Mouse (Mus musculus) small intestine, adult 2 months (tissue): ENCODE measurements around the gene Cln6. TPM values are rescaled to one million over a fixed set of nuclear protein-coding genes. Genes with fewer than 3 reads are reported as not detected.
A peak's percentile ranks its signal among the peaks of the same experiment; 100 is the strongest.
"Not testable (repeated sequence)": the region's sequence is repeated elsewhere in the genome, so short reads cannot be mapped to it uniquely, and the experiment has no call there.

Experiments used
- H3K27ac ChIP-seq: fragments of 200-500 bp; 2 replicates; pipeline ENCODE4 v1.5.1; 2012; ENCODE audit warnings: low read depth, low read length, control low read depth, inconsistent platforms; ENCODE audit not compliant: insufficient read depth
- H3K27me3 ChIP-seq: fragments of 200-500 bp; 2 replicates; pipeline ENCODE4 v1.6.1; 2012; ENCODE audit warnings: mild to moderate bottlenecking, moderate library complexity, low read length, inconsistent platforms; ENCODE audit not compliant: control insufficient read depth, insufficient read depth
- H3K36me3 ChIP-seq: fragments of 200-500 bp; 2 replicates; pipeline ENCODE4 v1.6.1; 2012; ENCODE audit warnings: mild to moderate bottlenecking, low read length, control low read depth, inconsistent platforms; ENCODE audit not compliant: control insufficient read depth, insufficient read depth
- H3K4me1 ChIP-seq: fragments of 200-500 bp; 2 replicates; pipeline ENCODE4 v1.6.1; 2012; ENCODE audit warnings: low read length, inconsistent platforms, mixed read lengths; ENCODE audit not compliant: control insufficient read depth, insufficient read depth, insufficient read length
- H3K4me3 ChIP-seq: fragments of 200-500 bp; 2 replicates; pipeline ENCODE4 v1.5.1; 2012; ENCODE audit warnings: low read depth, mild to moderate bottlenecking, control low read depth, inconsistent platforms, low read length, moderate library complexity
- CTCF ChIP-seq: fragments of 200-500 bp; IDR thresholded peaks from 2 replicates; pipeline ENCODE4 v1.5.1; 2012; ENCODE audit warnings: low read depth, mild to moderate bottlenecking, control low read depth, inconsistent platforms, low read length, moderate library complexity, mixed read lengths; ENCODE audit not compliant: insufficient replicate concordance, insufficient read length; ENCODE audit errors: extremely low read depth
- POLR2A ChIP-seq: fragments of 200-500 bp; IDR thresholded peaks from 2 replicates; pipeline ENCODE4 v1.6.1; 2012; ENCODE audit warnings: low read depth, mild to moderate bottlenecking, control low read depth, inconsistent platforms, low read length, moderate library complexity
- WGBS: fragments of 180-500 bp; shearing (Covaris S2); methylation state at CpG from one replicate; pipeline ENCODE4 v1.1.7; 2018; 5-methylcytosine and 5-hydroxymethylcytosine counted together
- polyA plus RNA-seq: library from polyadenylated mRNA; depleted of rRNA; stranded (reverse); fragments of >200 nt; gene quantifications from 2 replicates; pipeline ENCODE4 v1.2.3, GENCODE M21; 2012; rRNA removed

Gene Cln6
- polyA plus RNA-seq, result 25.0 and 51.2 TPM in 2 replicates

DNA sequence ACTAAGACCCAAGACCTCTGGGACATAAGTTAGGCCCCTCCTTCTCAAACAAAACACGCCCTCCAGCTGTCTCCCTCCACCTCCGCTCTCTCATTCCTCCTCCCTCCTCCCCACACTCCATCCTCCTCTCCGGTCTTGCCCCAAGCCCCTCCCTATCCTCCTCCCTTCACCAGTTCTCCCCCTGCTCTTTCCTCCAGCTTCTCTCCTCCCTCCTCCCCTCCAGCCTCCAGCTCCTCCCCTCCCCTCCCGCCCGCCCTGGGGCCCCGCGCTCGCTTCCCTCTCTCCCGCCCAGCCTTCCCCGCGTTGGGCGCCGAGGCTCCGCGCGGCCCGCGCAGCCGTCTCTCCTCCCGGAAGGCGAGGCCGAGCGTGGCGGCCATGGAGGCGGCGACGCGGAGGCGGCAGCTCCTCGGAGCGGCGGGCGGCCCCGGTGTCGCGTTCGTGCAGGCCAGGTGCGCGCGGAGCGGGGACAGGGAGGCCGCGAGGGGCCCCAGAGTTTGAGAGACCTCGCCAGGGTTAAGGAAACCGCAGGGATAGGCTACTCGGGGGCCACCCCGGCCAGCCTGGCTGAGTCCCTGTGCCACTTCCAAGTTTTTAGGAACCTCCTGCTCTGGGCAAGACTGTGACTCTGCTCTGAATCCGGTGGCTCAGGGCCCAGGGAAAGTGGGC is at the start of gene Cln6:
TSS of gene Cln6 (plus strand) at position 280 of the 666 bp plus-strand sequence.
- Histone ChIP-seq H3K4me3 (peak within 1 kb of the TSS; percentile 81), H3K36me3 (no peaks in the 10 kb centered on the region), H3K27me3 (no peaks in the 10 kb centered on the region), H3K4me1 (peaks cover 15% of the 10 kb centered on the region; the same call in 1 of the 2 replicates), H3K27ac (peak within 1 kb of the TSS; percentile 45; the same call in 1 of the 2 replicates)
- TF ChIP-seq CTCF (no peak), POLR2A (peak; percentile 39)
- WGBS, result under 1% methylated on average over 48 of the region's 48 CpGs

GRCm38 (mm10) chr9:62789856-62790255 is 48.7 kb upstream of the Cln6 start:
- no peak for TF ChIP-seq POLR2A
- TF ChIP-seq CTCF, result no peak
- Histone ChIP-seq H3K27me3 (no peaks in the 10 kb centered on the region), H3K4me3 (no peak overlapping the region), H3K27ac (no peak overlapping the region), H3K4me1 (no peaks in the 10 kb centered on the region), H3K36me3 (no peaks in the 10 kb centered on the region)
- WGBS, result 93% methylated on average over 12 of the region's 12 CpGs

DNA sequence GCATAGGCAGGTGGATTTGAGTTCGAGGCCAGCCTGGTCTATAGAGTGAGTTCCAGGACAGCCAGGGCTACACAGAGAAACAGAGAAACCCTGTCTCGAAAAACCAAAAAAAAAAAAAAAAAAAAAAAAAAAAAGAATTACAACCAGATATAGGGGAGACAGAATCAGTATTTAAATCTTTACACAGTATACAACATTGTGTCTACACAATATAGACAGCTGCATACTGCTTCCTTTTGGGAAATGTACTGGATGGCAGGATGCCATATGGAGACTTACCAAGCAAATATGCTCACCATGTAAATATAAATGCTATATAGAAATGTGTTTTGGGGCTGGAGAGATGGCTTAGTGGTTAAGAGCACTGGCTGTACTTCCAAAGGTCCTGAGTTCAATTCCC is 39.4 kb upstream of the Cln6 start:
- H3K4me3 ChIP-seq, H3K27me3 ChIP-seq, H3K27ac ChIP-seq, H3K4me1 ChIP-seq: not testable (repeated sequence)
- H3K36me3 ChIP-seq, result peaks cover 17% of the 10 kb centered on the region
- WGBS, result 84% methylated on average over 2 of the region's 2 CpGs

GRCm38 (mm10) chr9:62810095-62810494 is 28.5 kb upstream of the Cln6 start:
- TF ChIP-seq POLR2A, result no peak
- TF ChIP-seq CTCF, result no peak
- Histone ChIP-seq H3K4me1 (peaks cover 6% of the 10 kb centered on the region; the same call in 1 of the 2 replicates), H3K4me3 (peak overlapping the region; percentile 72), H3K36me3 (no peaks in the 10 kb centered on the region), H3K27me3 (no peaks in the 10 kb centered on the region), H3K27ac (no peak overlapping the region)
- WGBS, result 16% methylated on average over 8 of the region's 8 CpGs

DNA sequence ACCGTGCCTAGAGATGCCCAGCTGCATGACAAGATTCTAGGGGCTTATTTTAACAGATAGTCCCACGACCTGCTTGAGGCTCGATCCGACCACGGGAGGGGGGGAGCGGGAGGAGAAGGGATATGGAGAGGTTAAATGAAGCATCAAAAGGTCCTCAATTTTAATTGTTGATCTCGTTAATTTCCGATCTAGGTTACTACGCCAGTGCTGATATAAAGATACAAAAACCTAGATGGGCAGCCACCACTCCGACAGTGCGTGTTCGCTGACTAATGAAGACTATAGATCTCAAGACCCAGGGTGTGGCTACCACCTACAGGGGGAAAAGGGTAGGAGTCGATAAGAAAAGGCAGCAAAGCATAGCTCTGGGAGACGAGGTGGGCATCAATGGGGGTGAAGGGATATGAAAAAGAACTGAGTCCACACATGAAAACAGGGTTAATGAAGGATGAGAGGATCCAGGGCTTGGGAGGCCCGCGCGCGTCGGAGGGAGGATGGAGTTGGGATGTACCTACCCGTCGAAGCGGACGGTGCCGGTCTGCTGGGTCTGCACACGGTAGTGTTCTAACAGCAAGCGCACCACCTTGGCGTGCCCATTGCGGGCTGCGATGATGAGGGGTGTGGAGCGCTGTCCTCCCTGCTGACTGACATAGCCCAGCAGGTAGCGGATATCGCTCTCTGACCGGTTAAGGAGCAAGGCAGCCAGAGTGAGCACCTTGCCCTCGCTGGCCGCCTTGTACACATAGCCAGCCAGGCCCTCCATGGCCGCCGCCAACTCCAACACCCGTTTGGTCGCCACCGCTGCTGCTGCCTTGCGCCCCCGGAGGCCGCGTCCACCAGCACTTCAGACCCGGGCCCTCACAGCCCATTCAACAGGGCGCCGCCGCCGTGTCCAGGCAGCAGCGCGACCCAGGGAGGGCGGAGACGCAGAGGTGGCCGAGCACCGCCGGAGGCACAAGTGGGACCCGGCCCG is 27.8 kb upstream of the Cln6 start:
- peaks cover 6% of the 10 kb centered on the region; the same call in 1 of the 2 replicates for H3K4me1 ChIP-seq

DNA sequence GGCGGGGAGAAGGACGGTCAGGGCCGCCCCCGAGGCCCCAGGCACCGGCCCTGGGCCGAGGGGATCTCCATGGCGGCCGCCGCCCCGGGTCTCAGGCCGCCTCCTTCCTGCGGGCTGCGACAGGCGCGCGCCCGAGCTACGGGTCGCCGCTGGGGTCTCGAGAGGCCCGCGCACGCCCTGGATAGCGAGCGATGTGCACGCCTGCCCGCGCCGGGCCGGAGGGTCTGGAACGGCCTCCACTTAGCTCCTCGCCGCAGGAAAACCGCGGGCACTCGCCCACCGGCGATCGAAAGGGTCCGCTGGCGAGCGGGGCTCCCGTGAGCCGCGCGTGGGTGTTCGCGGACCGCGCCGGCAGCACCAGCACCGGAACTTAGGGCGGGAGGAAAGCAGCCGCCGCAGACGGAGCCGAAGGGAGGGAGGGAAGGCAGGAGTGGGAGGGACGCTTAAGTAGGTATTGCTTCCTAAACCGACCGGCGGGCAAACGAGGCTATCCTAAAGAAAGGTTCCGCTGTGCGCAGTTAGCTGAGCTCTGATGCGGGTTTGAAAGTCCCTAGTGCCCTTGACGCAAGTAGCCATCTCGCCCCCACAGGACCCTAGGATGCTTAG is 27.0 kb upstream of the Cln6 start, which contains the start of gene Fem1b:
TSS of gene Fem1b (minus strand) at position 419 of the 606 bp plus-strand sequence.
- under 1% methylated on average over 66 of the region's 68 CpGs for WGBS
- TF ChIP-seq POLR2A (no peak; the same call in 1 of the 2 replicates), CTCF (no peak)
- H3K4me1 ChIP-seq, result peaks cover 6% of the 10 kb centered on the region; the same call in 1 of the 2 replicates

More for the DNA sequence above, 27.8 kb upstream of the Cln6 start:
- 0 out of 2 replicates have a peak overlapping the region, but pooled peaks have one; percentile 43 for H3K27ac ChIP-seq
- under 1% methylated on average over 58 of the region's 58 CpGs for WGBS
- peak overlapping the region; percentile 72 for H3K4me3 ChIP-seq
- no peaks in the 10 kb centered on the region for H3K36me3 ChIP-seq
- H3K27me3 ChIP-seq, result no peaks in the 10 kb centered on the region
- TF ChIP-seq POLR2A, result no peak
- TF ChIP-seq CTCF, result no peak

More for the DNA sequence above, 27.0 kb upstream of the Cln6 start, which contains the start of gene Fem1b:
- Histone ChIP-seq H3K27me3 (no peaks in the 10 kb centered on the region), H3K4me3 (peak within 1 kb of the TSS; percentile 72), H3K36me3 (no peaks in the 10 kb centered on the region), H3K27ac (peak within 1 kb of the TSS; percentile 89)
